Mouse (Mus musculus) left cerebral cortex, adult 9 months (tissue): ENCODE data around the gene Krtap1-4.
"Not testable (repeated sequence)": the region's sequence is repeated elsewhere in the genome, so short reads cannot be mapped to it uniquely, and the experiment has no call there.

Experiments used
- DNase-seq, 2 experiments: peaks; one replicate each; pipeline ENCODE4 v3.0.0; 2022; ENCODE audit warnings: low spot score in 2 of 2

The Krtap1-4 gene

DNA sequence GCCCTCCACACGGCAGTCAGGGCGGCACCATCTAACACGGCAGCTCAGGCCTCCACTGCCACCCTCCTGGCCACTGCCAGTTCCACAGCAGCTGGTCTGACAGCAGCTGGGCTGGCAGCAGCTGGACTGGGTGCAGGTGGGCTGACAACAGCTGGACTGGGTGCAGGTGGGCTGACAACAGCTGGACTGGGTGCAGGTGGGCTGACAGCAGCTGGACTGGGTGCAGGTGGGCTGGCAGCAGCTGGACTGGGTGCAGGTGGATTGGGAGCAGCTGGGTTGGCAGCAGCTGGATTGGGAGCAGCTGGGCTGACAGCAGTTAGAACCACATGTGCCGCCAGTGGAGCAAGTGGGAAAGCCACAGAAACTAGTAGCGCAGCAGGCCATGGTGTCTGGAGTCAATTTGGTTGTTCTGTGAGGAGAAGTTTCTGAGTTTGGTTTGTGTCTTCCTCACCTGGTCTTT is at the start of gene Krtap1-4:
Krtap1-4 (minus strand) TSS at position 410 of the 460 bp plus-strand sequence.
- no peak for DNase-seq

DNA sequence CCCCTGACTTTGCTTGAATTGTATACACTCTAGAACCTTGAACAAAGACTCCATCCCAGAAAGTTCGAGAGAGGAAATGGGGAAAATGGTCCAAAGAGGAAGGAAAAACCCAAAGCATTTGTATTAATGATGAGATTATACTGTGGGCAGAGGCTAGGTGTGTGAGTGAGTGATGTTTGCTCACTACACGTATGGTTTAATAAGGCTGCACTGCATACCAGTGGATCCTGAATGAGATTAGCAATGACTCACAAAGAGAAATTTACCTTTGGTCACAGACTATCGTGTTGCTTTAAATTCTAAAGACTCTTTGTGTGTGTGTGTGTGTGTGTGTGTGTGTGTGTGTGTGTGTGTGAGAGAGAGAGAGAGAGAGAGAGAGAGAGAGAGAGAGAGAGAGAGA is 47.4 kb upstream of the Krtap1-4 start:
- no peak for DNase-seq

DNA sequence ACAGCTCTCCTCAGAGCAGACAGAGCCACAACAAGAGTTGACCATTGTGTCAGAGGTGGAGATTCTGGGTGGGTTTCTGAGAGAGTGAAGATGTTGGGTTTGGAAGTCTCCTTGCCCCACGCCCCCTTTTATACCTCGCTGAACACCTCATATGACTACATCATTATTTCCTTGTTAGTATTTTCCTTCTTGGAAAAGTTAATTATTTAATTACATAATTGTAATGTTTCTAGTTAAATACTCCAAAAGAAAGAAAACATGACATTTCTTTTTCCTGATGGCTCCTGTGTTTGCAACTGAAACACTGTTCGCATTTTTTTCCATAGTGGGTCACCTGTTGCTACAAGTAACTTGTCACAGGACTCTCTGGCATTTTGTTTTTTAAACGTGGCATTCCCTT is 44.7 kb upstream of the Krtap1-4 start, which contains the start of gene Krtap4-1:
Krtap4-1 (minus strand) TSS at position 101 of the 400 bp plus-strand sequence.
- no peak for DNase-seq

DNA sequence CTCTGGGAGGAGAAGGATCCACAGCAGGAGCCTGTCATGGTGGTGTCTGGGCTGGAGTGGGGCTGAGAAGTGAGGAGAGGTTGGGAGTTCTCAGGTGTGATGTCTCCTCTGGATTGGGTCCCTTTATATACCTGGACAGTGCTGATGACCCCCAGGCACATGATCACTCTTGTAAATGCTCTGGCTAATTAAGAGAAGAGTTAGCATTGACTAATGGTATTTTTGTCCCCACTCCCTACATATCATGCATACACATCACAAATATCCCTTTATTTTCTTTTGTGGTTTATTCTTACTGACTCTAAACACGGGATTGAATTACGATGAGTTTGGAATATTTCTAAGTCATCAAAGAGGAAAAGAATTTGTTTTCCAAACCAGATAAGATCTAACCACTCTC is 36.9 kb upstream of the Krtap1-4 start, which contains the start of gene Gm11562:
Gm11562 (minus strand) TSS at position 101 of the 400 bp plus-strand sequence.
- DNase-seq: no peak

DNA sequence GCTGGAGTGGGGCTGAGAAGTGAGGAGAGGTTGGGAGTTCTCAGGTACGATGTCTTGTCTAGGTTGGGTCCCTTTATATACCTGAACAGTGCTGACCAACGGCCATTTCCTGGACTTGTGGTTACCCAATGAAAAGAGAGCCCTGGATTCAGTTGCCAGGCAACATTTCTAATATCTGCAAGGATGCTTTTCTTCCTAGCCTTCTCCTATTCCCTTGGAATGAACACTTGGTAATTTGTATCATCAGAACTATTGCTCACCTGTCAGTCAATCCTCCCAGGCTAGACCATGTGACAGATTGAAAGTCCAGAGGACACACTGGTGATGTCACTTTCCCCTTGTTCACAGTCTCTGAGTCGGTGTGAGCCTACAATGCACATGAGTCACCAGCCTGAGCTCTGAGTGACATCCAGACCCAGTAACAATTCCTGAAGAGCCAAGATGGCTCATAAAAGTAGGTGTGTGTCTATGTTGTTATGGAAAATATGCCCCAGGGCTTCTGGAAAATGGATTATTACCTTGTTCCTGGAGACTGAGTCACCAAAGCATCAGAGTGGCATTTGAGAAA is 31.4 kb upstream of the Krtap1-4 start, which contains the start of gene Krtap2-4:
Krtap2-4 (minus strand) TSS at position 51 of the 568 bp plus-strand sequence.
- no peak for DNase-seq

DNA sequence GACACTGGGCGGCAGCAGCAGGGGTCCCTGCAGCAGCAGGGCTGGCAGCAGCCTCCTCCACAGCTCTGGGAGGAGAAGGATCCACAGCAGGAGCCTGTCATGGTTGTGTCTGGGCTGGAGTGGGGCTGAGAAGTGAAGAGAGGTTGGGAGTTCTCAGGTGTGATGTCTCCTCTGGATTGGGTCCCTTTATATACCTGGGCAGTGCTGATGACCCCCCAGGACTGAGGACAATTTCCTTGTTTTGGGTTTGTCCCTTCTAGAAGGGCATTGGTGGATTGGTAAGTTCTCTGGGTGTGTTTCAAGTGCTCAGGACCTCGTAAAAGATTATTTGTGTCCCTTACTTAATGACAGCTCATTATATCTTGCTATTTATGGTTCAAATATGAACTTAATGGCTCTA is 26.6 kb upstream of the Krtap1-4 start, which contains the start of gene Gm11937:
Gm11937 (minus strand) TSS at position 101 of the 400 bp plus-strand sequence.
- DNase-seq: not testable (repeated sequence)

DNA sequence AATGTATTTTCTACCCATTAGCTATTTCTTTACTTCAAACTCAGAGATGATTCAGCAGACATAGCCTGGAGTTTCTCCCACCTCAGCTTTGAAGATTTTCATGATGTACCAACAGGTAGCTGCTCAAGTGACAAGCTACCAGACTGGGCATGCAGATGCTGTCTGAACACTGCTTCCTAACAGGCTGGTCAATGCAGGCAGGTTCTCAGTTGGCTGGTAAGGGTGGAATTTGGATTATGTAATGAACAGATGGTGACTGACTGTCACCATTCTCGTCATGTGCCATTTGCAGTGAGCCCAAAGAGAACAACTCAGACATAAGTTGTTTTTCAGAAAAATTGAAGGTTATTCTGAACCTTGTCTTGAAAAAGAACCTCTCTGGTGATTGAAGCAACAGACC is 25.7 kb upstream of the Krtap1-4 start:
- DNase-seq: peak; percentile 11 to 55

DNA sequence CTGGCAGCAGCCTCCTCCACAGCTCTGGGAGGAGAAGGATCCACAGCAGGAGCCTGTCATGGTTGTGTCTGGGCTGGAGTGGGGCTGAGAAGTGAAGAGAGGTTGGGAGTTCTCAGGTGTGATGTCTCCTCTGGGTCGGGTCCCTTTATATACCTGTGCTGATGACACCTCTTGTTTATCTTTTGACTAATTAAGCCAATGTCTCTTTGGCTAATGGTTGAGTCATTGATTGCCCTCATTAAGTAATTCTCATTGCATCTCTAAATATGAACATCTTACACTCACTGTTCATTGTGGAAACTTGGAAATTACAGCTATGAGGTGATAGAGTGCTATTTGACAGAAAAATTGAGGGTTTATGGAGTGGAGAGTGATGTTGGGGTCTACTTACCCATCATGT is 19.8 kb upstream of the Krtap1-4 start, which contains the start of gene Gm11938:
Gm11938 (minus strand) TSS at position 101 of the 400 bp plus-strand sequence.
- not testable (repeated sequence) for DNase-seq

DNA sequence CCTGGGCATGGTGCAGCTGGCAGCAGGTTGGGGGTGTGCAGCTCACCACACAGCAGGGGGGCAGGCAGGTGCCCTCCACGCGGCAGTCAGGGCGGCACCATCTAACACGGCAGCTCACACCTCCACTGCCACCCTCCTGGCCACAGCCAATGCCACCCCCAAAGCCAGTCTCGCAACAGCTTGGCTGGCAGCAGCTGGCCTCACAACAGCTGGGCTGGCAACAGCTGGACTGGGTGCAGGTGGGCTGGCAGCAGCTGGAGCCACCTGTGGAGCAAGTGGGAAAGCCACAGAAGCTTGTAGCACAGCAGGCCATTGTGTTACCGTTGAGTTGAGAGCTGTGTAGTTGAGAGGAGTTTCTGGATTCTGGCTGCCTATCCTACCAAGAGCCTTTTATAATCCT is 14.3 kb upstream of the Krtap1-4 start, which contains the start of gene Krtap9-3:
Krtap9-3 (minus strand) TSS at position 364 of the 400 bp plus-strand sequence.
- DNase-seq: not testable (repeated sequence)

DNA sequence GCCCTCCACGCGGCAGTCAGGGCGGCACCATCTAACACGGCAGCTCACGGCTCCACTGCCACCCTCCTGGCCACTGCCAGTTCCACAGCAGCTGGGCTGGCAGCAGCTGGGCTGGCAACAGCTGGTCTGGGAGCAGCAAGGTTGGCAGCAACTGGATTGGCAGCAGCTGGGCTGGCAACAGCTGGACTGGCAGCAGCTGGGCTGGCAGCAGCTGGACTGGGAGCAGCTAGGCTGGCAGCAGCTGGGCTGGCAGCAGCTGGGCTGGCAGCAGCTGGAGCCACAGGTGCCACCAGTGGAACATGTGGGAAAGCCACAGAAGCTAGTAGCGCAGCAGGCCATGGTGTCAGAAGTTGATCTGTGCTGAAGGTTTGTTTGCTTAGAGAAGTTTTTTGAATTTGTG is 7.5 kb upstream of the Krtap1-4 start, which contains the start of gene Krtap1-3:
Krtap1-3 (minus strand) TSS at position 359 of the 400 bp plus-strand sequence.
- no peak for DNase-seq

DNA sequence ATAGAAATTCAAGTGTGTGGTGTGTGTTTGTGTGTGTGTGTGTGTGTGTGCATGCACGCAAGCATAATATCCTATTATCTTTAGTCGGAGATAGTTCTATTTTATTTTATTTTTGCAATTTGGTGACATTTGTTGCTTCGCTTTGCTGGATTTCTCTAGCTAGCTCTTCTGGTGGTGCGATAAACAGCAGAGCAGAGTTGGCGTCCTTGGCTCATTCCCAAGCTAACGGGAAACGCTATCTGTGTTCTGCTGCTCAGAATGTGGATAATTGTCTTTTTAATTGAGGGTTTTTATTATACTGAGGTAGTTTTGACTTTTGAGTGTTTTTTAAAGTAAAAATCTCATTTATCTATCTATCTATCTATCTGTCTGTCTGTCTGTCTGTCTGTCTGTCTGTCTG is 1.6 kb upstream of the Krtap1-4 start:
- DNase-seq: peak in 1 of 2 experiments; percentile 6

DNA sequence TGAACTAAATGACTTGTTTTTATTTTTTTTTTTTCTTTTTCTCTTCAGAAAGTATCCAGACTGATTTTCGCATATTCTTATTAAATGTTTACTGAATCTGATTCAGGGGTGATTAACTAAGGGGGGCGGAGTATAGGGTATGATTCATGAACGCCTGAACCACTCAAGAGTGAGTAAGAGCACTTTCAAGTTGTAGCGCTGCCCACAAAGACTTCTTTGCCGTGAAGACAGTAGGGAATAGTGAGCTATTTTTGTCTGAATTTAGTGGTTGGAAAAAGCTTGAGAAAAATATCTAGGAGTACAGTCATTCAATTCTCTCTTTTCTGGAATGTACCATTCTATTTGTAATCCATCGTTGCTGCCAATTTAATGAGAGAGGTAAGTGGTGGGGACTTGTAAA is 1.9 kb downstream of the Krtap1-4 start:
- DNase-seq: no peak

DNA sequence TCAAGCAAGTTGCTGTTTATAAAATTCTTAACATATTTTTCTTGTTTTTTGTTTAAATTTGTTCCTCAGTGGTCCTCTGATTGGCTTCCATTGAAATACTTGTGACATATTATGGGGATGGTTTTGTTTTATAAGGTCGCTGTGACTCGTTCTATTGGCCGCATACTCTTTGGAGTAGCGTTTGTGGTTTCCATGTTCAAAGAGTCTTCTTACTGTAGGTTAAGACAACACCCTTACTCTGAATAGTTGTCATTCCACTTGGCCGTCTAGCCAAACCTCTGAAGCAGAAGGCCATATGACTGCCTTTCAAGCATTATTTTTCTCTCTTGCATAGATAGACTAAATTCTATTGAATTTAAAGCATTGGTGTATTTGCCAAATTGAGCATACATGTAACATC is 2.4 kb downstream of the Krtap1-4 start:
- DNase-seq: no peak

DNA sequence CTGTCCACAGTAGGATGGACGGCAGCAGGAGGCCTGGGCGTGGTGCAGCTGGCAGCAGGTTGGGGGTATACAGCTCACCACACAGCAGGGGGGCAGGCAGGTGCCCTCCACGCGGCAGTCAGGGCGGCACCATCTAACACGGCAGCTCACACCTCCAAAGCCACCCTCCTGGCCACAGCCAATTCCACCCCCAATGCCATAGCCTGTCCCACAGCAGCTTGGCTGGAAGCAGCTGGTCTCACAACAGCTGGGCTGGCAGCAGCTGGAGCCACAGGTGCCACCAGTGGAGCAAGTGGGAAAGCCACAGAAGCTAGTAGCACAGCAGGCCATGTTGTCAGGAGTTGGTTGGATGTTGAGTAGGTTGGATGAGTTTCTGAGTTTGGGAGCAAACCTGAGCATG is 2.8 kb downstream of the Krtap1-4 start, which contains the start of gene Krtap1-5:
Krtap1-5 (minus strand) TSS at position 381 of the 400 bp plus-strand sequence.
- no peak for DNase-seq

DNA sequence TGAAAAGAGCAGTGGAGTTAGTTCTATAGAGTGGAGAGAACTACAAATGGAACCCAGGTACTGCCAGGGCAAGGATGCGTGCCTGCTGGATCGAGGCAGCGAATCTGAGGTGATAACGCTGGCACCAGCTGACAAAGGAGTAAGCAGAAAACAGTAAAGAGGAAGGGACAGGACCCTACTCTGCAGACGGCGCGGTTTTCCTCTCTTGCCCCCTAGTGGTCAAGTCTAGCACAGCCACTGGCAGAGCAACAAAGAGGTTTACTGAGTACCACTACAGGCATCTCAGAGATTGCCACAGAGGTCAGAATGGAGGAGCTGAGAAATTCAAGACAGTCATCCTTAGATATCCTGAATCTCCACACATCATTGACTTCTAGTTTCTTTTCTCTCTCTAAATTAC is 9.3 kb downstream of the Krtap1-4 start:
- peak in 1 of 2 experiments; percentile 66 for DNase-seq

DNA sequence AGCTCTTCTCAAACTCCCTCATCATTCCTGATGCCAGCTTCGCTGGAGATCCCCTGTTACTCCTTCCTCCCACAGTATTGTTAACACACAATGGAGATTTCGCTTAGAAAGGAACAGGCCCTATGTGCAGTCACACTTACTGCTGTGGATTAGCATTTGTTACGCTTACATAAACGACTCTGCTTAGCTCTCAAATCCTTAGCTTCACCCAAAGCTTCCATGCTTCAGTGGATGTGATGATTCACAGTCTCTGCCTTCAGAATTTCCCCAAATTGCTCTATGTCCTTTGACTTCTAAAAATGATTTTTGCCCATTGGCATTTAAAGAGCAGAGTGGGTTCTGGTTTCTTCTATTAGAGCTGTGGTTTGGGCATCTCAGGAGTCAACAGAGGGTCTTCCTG is 10.3 kb downstream of the Krtap1-4 start:
- DNase-seq: peak; percentile 5 to 19

DNA sequence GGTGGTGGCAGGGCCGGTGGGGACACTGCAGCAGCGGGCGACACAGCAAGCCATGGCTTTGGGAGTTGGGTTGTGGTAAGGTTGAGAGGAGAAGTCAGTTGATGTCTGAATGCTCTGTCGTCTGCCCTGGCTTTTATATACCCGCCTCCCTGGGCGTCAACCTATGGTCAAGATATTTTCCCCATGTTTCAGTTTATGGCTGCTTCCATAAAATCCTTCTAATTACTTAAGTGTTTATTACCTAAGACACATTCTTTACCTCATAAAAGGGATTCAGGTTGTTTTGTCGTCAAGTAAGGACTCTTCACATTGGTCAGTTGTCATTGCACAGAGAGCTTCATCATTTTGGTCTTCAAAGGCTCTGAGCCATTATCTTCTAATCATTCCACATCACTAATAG is 16.9 kb downstream of the Krtap1-4 start, which contains the start of gene Krtap3-1:
Krtap3-1 (minus strand) TSS at position 101 of the 400 bp plus-strand sequence.
- DNase-seq: no peak

DNA sequence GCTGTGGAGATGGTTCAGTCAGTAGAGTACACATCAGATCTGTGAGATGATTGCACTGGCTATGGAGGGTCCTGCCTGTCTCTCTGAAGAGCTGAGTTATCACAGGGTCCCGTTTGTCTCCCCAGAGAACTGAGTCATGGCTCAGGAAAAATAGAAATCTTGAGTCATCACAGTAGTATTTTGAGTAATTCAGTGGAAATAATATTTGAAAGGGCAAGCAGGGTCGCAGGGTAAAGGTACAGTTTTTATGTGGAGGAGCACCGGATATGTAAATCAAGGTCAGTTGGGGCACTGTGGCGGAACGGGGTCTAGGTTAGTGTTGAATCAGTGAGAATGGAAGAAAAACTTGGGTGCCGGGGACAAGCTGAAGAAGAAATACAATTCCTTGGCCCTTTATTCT is 20.9 kb downstream of the Krtap1-4 start:
- no peak for DNase-seq

DNA sequence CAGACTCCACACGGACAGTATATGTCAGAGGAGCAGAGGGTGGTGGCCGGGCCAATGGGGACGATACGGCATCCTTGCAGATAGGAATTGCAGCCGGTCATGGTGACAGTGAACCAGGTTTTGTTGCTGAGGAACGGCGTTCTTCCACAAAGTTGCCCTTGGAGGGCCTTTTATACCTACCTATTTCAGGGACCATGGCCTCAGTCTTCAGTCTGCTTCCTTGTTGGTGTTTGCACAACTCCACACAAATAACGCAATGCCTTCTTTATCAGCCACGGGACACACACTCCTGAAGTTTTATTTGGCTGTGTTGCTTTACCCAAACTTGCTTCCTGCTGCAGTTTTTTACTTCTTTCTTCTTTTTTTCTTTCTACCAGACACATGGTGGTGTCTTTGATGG is 24.1 kb downstream of the Krtap1-4 start, which contains the start of gene Gm11939:
Gm11939 (minus strand) TSS at position 101 of the 400 bp plus-strand sequence.
- DNase-seq: no peak

DNA sequence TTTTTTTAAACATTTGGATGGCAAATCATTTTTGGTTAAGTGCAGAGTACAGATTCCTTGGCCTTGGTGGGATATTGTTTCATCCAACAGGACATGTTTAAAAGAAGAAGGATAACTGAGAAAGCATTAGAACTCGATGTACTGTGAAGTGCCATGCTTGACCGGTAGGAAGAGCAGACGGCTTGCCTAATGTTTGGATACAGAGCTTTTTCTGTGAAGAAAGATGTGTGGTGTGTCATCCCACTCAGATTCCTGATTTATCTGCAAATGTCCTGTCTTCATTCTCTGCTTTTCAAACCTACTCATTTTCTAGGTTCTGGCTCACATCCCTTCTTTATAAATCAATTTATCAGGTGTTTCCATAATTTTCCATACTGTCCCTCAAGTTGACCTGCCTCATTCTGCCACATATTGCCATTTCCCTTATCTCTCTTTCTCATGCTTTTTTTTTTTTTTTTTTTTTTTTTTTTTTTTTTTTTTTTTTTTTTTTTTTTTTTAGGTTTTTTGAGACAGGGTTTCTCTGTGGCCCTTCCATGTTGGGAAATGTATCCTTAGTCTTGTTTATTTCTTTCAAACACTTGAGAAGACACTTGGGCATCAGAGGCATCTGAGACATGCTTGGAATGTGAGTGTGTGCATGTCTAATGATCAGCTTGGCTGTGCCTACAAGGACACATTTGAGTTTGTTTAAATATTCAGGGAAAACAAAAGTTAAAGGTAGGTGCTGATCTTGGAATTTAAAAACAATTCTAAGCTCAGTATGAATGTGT is 25.3 kb downstream of the Krtap1-4 start:
- DNase-seq: no peak

DNA sequence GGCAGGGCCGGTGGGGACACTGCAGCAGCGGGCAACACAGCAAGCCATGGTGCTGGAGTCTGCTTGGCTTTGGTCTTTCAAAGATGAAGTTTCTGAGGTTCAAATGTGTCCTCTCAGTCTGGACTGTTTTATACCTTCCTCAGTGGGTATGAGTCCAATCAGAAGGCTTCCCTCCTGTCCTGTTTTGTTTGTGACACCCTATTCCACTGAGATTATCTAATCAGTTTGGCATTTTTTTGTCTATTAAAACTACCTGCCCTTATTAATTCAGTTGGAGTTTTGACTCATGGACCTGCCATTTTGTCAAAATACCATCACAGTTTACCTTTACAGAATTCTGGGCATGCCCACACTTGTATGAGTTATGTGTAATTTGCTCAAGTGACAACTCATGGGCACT is 26.7 kb downstream of the Krtap1-4 start, which contains the start of gene Krtap3-2:
Krtap3-2 (minus strand) TSS at position 101 of the 400 bp plus-strand sequence.
- no peak for DNase-seq

DNA sequence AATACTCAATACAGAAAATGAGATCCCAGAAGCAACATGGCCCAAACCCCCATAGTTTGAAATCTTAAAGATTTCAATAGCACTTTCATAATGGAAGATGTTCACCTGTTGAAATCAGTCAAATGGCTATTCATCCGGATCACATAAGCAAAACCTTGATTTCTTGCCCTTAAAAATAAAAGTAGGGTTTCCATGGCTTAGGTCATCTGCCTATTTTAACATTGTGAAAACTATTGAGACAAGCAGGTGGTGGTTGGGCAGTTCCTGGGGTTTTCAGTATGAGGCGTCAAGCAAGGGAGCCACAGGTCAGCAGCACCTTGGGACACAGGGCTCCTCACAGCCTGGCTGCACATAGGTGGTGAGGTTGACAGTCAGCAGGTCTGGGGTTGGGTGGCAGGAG is 27.3 kb downstream of the Krtap1-4 start:
- no peak for DNase-seq
